Mouse (Mus musculus) kidney, postnatal 10 days (tissue): Measurements from ENCODE around the gene Timp2.

Experiments used
- DNase-seq: peaks from one replicate; pipeline ENCODE4 v3.0.0; 2021; ENCODE audit warnings: mixed read lengths

The Timp2 gene

GRCm38 (mm10) chr11:118287573-118287972 lies 68.0 kb downstream of the Timp2 start:
- DNase-seq: no peak

- no peak for DNase-seq
Measured at GRCm38 (mm10) chr11:118286434-118286833, 69.1 kb downstream of the Timp2 start.

- DNase-seq: no peak
Measured at GRCm38 (mm10) chr11:118285791-118286190, 69.7 kb downstream of the Timp2 start.

- no peak for DNase-seq
Measured at GRCm38 (mm10) chr11:118280218-118280617, 75.3 kb downstream of the Timp2 start.

- no peak for DNase-seq
Measured at GRCm38 (mm10) chr11:118276328-118276727, 79.2 kb downstream of the Timp2 start.

- no peak for DNase-seq
Measured at GRCm38 (mm10) chr11:118275092-118275491, 80.4 kb downstream of the Timp2 start.

GRCm38 (mm10) chr11:118269827-118270226 lies 85.7 kb downstream of the Timp2 start:
- peak; percentile 49 for DNase-seq

GRCm38 (mm10) chr11:118266666-118267046 lies 88.9 kb downstream of the Timp2 start:
- DNase-seq: no peak

- no peak for DNase-seq
Measured at GRCm38 (mm10) chr11:118266044-118266665, 89.4 kb downstream of the Timp2 start.

- DNase-seq: no peak
Measured at GRCm38 (mm10) chr11:118265621-118266020, 89.9 kb downstream of the Timp2 start.

- DNase-seq: no peak
Measured at GRCm38 (mm10) chr11:118263146-118263545, 92.4 kb downstream of the Timp2 start.

GRCm38 (mm10) chr11:118260081-118260480 lies 95.5 kb downstream of the Timp2 start:
- DNase-seq: no peak

- DNase-seq: no peak
Measured at GRCm38 (mm10) chr11:118259580-118259979, 96.0 kb downstream of the Timp2 start.

- no peak for DNase-seq
Measured at GRCm38 (mm10) chr11:118256371-118256770, 99.2 kb downstream of the Timp2 start.

GRCm38 (mm10) chr11:118254159-118254951 lies 101.2 kb downstream of the Timp2 start:
- peak; percentile 83 for DNase-seq

- DNase-seq: peak; percentile 45
Measured at GRCm38 (mm10) chr11:118253447-118254158, 101.9 kb downstream of the Timp2 start.
